Mouse (Mus musculus): ENCODE measurements at regions not wholly inside any gene's neighbourhood (a gene's known extent, or its start where the extent isn't known, plus 50 kb on each side); places are given as distances from the start of the nearest gene placed in this dataset.

DNA sequence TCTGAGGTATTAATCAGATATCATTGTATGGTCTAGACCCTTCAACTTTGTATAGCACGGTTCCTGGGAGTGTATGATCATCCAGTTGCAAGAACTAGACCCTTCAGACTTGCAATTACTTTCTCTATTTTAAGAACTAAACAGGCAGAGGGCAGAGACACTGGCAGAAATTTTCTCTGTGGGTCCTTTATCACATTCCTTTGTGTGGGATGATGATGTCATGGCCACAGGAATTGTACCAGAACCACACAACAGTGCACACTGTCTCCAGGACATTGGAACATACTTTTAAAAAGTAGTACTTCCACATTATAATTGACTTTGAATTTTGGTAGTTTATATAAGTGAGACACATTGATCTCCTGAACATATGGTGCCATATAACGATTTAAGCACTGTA lies 674.2 kb downstream of the Rfpl4b start:
- DNase-seq (ENCODE audit: low read depth): no peak

DNA sequence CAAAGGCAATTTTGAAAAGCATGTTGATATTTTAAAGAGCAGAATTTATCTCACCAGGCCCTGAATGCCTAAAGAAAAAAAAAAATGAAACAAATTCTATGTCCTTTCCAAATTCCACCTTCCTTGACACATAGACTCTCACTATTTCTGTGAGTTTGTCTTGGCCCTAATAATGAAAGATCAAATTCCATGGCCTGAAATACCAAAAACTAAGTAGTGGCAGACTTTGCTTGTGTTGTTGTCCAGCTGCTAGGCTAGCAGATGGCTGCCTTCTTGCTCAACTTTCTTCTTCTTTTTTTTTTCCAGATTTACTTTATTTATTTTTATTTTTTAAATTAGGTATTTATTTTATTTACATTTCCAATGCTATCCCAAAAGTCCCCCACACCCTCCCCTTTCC lies 682.4 kb downstream of the Rfpl4b start:
- no peak for DNase-seq (ENCODE audit: low read depth)

DNA sequence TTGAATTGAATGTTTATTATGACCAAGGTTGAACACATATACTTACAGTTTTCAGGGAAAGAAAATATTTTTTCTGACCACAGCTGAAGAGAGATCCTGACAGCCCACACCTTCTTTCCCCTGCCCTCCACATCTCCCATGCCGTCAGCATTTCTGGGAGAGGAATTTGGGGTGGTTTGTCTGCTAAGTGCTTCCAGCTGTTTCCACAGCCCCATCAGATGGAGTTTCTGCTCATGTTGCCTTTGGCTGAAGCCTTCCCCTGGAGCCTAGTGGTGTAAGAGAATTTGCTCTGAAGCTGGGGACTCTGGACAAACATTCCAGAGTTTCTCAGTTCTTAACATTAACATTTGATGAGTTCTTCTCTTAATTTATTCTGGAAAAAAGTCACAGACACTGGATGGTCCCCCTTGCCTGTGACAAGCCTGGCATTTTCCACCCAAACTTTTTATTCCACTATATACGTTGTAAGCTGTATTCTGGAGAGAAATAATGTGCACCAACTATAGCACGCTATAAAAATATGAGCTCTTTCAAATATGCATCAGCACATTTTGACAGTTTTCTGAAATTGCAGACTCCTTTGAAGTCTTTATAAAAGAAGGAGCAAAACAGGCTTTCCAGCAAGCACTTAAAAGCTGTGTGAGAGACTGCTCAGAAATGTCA lies 699.5 kb downstream of the Rfpl4b start:
- no peak for DNase-seq (ENCODE audit: low read depth)

DNA sequence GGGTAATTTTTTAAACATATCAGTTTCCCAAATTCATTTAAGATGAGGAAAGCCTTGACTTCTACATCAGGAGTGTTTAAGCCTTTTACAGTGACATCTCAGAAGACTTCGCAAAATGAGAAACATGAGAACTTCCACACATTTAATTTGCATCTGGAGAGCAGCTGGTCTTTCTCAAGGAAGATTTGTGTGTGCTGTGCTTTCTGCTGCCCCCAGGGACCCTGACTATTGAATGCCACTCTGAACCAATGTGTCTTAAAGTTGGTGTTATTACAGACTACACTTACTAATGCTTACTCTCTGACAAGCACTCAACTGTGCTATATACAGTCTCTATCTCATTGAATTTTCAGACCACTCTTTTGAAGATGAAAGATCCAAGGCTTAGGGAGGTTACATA lies 703.0 kb downstream of the Rfpl4b start:
- no peak for DNase-seq (ENCODE audit: low read depth)

DNA sequence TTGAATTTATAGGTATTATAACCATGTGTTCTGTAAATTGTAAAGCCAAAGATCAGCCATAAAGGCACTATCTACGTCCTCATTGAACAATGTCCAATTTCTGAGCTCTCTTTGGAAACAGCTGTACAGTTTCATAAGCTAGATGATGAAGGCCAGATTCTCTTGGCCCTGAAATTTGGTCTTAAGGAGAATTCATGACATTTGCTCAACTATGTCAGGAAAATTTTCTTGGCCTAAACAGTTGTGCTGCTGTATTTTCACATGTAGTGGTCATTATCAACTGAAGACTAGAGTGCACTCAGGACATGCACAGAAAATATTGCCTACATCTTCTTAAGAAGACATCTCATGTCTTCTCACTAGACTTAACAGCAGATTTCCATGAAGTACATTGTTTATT lies 705.1 kb downstream of the Rfpl4b start:
- no peak for DNase-seq (ENCODE audit: low read depth)

DNA sequence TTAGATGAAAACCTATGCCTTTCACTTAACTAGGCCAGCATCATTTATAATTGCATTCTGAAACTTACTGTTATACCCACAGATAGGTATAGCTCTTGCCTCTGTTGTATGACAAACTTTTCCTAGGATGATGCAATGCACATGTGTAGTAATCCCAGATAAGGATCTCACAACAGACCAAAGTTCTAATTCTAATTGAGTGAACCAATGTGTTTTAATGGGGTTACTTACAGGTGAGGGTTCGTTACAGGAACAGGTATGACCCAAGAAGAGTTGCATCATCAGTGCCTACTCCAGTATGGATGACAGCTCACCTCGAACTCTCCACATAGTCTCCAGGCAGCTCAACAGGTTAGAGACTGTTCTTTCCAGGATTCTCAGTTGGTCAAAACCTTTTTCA lies 707.4 kb downstream of the Rfpl4b start:
- no peak for DNase-seq (ENCODE audit: low read depth)

DNA sequence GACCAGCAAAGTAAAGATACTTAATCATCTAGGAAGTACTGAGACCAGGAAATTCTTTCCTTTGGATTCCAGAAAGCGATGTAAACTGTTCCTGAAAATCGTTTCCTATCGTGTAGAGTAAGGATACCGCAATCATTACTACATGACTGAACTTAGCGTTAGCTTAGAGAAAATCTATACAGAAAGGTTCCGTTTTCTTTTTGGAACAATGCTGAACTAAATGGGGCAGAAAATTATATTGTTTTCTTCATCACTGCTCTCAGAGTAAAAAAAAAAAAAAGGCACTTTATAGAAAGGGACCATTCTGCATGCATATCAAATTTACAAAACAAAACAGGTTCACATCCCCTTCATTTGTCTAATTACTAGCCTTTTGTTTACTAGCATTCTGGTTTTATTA lies 713.0 kb downstream of the Rfpl4b start:
- no peak for DNase-seq (ENCODE audit: low read depth)

DNA sequence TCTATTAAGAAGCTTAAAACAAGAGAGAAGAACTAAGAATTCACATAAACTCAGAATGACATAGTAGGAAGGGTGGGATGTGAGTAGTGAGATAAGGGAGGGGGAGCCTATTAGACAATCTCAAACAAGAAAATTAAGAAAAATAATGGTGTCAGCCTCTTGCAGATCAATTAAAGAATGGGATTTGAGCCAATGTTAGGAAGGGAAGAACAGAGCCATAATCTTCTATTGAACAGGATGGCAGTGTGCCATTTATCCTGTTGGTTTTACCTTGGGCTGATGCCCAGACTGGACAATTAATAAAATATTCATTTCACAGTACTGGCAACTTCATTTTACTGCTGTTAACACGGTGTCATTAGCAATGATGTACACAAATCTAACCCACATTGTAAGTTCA lies 718.0 kb downstream of the Rfpl4b start:
- no peak for DNase-seq (ENCODE audit: low read depth)

DNA sequence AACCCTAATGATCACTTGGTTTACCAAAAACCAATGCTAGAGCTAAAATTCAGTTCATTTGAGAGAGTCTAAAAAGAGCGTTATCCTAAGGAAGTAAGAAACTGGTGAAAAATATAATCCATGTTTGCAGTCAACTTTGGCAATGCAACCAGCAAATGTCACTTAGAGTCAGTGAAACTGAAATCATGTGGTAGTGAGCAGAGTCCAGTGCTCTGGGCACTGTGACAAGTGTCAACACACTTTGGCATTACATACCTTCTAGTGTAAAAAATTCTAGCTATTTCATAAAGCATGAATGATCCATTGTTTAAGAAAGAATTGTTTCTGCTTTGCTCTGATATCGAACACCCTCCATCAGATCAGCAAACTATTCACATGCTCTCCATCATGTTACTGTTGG lies 743.1 kb downstream of the Rfpl4b start:
- no peak for DNase-seq (ENCODE audit: low read depth)

DNA sequence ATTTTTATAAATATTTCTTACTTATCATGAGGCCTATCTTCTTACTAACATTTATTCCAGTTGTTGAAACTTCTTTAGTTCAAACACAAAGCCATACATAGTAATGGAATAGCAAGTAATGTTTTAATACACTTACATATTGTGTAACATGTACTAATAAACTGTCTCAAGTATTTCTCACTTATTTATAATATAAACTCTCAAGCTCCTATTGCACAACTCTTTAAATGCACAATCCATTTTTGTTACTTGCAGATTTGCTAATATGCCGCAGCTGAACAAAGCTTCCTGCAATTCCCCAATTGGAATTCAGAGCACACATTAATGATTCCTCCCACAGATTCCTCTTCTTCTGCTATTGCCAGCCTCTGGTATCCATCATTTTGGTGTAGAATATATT lies 749.2 kb downstream of the Rfpl4b start:
- no peak for DNase-seq (ENCODE audit: low read depth)

DNA sequence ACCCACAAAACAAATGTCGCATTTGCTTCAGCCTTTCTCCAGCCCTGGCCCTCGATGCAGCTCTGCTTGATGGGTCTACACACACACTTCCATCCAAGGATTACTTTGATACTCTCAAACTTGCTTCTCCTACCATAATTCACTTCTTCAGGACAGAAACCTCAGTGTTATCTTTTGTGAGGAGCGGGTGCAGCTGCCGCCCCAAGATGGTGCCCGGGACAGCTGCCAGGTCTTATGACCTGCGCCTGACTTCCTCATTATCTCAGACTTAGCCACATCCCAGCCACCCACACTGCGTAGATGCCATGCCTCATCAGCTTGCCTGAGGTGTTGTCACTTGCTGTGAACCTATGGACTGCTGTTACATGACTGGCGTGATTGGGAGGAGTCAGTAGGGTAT lies 762.5 kb downstream of the Rfpl4b start:
- DNase-seq (ENCODE audit: low read depth): no peak

DNA sequence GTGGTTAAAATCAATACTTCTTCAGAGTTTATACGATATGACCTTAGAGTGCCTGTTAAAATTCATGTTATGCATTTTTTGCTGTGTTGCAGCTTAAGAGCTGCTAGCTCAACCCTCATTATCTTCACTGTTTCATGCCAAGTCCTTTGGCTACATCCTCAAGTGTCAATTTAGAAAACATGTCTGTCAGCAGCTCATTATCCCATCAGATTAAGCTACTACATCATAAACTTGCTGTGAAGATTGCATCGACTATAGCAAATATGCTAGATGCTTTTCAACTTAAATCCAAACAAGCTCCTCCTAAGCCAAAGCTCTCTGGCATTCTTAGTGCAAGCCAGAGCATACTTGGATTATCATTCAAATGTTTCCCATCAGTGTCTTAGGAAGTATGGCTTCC lies 811.1 kb downstream of the Rfpl4b start:
- DNase-seq (ENCODE audit: low read depth): no peak

DNA sequence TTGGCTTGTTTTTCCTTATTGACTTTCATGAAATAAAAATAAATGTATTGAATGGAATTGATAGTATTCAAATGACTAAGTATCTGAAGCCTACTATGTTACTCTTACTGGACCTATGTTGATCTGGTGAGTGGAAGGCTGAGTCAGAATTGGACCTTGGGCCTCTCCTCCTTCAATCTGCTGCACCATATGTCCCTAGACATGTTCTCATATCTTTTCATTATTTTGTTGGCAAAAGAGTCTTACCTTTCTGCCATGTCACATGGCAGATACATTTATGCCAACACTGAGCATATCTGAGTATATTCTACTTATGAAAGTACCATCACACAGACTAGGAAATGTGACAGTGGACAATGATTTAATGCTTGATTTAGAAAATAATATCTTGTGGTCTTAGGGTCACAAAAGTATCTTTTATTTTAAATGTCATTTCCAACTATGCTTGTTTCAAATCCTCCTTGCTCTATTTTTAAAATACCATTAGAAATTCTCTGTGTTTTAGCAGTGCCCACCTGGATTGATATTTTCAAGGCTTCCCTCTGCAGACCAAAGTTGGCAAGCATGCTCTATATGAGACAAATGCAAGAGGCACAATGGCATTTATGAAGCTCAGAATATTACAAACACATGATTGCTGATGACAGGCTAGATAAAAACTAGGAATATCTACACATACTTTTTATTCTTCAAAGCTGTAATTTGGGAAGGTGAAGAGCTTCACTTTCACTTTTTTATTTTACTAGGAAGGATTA lies 825.7 kb downstream of the Rfpl4b start:
- DNase-seq (ENCODE audit: low read depth): no peak

DNA sequence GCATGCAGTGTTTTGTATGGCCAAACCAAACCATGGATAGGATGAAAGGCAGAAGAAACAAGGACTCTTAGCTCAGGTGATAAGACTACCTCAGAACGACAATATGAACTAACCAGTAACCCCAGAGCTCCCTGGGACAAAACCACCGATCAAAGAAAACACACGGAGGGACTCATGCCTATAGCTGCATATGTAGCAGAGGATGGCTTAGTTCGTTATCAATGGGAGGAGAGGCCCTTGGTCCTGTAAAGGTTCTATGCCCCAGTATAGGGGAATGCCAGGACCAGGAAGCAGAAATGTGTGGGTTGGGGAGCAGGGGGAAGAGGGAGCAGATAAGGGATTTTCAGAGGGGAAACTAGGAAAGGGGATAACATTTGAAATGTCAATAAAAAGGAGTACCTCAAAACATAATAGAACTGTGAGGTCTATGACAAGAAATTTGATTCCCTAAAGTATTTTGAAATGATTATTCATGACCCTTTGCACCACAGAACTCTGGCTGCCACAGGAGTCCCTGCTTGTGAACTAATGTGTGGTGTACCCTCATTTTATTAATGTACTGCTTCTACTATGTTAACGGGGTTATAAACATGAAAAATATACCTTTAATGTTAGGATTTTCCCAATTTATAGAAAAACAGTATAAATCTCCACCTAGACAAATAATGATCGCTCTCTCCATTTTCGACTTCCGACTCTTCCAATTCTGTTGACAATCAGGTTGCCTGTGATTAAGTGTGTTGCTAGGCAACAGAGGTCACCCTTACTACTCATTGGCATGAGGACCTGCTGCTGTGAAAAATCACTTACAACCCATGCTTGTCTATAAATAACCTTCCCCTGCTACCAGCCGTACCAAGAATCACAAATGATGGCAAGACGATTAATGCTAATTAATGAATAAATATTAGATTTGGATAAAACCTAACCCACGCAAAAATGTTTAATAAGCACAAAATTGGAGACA lies 833.0 kb downstream of the Rfpl4b start:
- DNase-seq (ENCODE audit: low read depth): no peak

DNA sequence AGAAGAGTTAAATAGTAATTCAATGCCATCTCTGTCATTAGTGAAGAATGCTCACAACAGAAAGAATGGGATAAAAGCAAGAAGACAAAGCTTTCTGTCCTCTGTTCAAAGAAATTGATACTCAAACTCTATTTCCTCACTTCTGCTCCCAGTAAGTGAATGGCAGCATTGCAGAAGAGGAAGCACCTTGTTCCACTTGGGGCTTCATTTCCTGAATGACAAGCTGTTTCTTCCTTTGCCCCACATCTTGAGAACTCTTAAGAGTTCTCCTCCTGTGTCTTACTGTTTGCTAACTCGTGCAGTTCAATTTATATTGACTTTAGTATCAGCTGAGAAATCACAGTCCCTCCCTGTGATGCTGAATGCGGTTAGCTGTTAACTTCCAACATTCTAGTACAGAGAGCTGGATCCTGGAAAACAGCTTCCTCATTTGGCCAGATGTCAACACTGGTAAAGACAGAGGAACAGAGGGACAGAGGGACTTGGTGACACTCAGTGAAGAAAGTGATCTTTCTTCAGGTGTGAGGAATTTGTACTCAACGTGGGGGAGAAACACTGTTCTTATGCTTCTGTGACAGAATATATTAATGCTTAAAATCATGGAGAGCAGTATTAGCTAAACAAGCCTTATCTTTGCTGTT lies 840.3 kb upstream of the Marcks start:
- no peak for DNase-seq (ENCODE audit: low read depth)

DNA sequence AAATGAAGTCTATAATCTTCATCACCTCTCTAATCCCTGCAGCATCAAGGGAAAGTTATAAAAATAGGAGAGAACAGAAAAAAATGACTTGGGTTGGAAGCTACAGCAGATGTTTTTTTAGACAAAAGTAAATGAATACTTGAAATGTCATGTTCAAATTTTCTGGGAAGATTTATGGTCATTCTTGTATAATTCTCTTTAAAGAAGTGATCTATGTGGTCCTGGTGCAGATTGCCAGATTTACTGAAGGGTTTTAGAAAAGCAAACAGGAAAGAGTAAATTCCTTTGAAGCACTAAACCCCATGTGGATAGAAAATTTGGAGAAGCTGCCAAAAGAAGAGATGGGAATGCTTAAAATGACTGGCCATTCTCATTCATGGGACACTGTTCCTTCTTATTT lies 821.3 kb upstream of the Marcks start:
- DNase-seq (ENCODE audit: low read depth): no peak

DNA sequence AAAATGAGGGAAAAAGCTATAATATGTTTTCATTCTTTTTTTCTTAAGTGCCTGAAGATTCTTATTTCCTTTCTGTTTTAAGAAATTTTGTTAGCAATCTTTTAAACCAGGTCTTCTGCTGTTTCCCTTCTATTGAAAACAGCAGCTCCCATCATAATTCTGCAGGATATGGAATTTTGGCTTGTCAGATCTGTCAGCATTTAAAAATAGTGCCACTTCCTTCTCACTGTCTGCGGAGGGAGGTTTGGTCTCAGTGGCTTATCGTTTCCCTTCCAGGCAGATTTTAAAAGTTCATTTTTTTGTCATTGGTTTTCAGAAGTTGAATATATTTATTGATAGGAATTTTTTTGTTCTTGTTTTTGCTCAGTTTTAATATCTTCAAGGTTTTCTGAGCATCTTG lies 776.1 kb upstream of the Marcks start:
- no peak for DNase-seq (ENCODE audit: low read depth)

DNA sequence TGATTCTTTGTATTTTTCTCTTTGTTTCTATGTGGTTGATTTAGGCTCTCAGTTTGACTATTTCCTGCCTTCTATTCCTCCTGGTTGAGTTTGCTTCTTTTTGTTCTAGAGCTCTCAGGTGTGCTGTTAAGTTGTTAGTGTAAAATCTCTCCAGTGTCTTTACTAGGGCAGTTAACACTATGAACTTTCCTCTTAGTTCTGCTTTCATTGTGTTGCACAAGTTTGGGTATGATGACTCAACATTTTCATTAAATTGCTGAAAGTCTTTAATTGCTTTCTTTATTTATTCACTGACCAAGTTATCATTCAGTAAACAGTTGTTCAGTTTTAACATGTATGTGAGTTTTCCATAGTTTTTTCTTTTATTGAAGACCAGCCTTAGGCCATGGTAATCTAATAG lies 772.9 kb upstream of the Marcks start:
- no peak for DNase-seq (ENCODE audit: low read depth)

DNA sequence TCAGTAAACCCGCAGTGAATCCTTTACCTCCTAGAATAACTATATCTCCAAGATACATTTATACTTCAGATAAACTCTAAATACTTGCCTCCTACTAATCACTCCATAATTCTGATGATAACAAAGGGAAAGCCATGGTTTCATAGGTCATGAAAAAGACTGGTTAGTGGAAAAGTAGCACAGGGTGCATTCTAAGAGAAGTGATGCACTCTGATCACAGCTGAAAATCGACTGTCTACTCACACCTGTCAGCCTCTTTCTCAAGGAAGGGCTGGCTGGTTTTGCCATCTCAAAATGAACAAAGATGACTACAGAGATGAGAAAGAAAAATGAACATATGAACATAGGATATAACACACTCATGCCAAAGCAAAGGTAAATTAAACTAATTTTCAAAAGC lies 769.6 kb upstream of the Marcks start:
- DNase-seq (ENCODE audit: low read depth): no peak

DNA sequence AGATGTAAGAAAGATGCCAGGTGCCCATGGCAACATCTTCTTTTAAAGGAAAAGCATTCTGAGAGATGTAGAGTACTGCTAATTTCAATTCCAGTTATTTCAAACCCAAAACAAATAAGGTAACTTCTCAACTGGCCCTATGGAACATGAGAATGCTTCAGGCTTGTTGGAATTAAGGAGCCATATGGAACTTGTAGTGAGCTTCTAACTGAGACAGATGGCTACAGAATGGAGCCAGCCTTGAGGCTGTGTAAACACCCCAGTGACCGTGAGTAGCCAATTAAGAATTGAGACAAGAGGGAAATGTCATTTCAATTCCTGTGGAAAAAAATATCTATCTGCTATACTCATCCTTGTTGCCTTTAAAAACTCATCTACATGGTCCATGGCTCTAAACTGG lies 769.0 kb upstream of the Marcks start:
- no peak for DNase-seq (ENCODE audit: low read depth)

DNA sequence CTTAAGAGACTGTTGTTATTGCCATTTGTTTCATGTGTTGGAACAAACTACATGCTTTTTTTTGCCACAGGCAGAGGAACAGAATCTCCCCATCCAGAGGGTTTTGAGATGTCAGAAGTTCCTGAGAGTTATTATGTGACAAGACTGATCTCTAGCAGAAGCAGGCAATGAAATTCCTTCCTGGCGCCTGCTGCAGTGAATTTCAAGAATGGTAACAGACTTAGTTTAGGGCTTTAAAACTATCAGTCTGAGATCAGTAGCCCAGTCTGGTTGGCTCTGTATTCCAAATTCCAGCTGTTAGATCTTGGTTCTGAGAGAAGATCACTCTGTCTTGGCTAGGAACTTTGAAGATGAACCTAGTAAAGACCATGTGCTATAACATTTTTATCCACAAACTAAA lies 749.2 kb upstream of the Marcks start:
- DNase-seq (ENCODE audit: low read depth): no peak

DNA sequence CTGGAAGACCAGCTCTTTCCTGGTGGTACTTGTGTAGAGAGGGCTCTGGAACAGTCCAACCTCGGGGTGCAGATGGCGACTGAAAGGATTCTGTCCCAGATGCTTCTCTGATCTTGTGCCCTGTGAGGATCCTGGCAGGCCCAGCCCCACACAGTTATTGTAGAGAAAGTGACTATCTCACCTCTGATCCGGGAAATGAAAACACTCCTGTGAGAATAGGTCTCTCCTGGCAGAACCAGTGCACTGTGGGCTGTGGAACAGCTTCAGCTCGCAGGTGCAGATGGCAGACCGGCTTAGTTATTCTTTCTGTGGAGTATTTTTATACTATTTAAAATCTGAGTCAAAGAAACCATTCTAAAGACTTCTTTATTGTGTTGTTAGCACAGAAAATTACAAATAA lies 742.1 kb upstream of the Marcks start:
- no peak for DNase-seq (ENCODE audit: low read depth)

All from c-Kit-positive CD71-positive TER-119-negative erythroid progenitor cells, embryonic 14.5 days (primary cell).